ENCODE assay signal across 24 mouse cellular contexts in genomic region chr16:9900196-9900595, GRCm38 (mm10).
"Had no signal": no experiment of that assay in that cellular context is flagged by ENCODE, and none has a peak within 500 bp of the region (broad histone marks: within the 10 kb centered on the region; RNA-seq: fewer than 3 reads in every experiment).

No protein-coding gene starts in this region.

- DNase-seq: kidney, postnatal 10 days; kidney, postnatal 36 days; layer of hippocampus, adult 9-11 months; liver; lung, adult 18-20 months; lung, postnatal 10 days; lung, postnatal 36 days; retina, postnatal 1 day; right cerebral cortex, postnatal 25 days; spleen, adult 18-20 months; thymus, adult 18-20 months; thymus, postnatal 4 days had no signal

- H3K4me1 ChIP-seq: kidney, embryonic 15.5 days; limb, embryonic 10.5 days; limb, embryonic 13.5 days; liver, embryonic 12.5 days; liver, embryonic 15.5 days; lung, embryonic 15.5 days; megakaryocyte, embryonic 14.5 days; midbrain, embryonic 10.5 days; midbrain, embryonic 13.5 days; neural tube, embryonic 13.5 days; stomach, embryonic 15.5 days had no signal

- H3K27me3 ChIP-seq: kidney, embryonic 15.5 days; limb, embryonic 13.5 days; liver, embryonic 12.5 days; liver, embryonic 15.5 days; lung, embryonic 15.5 days; megakaryocyte, embryonic 14.5 days; midbrain, embryonic 13.5 days; neural tube, embryonic 13.5 days; stomach, embryonic 15.5 days had no signal

- H3K4me3 ChIP-seq: kidney, embryonic 15.5 days; limb, embryonic 10.5 days; limb, embryonic 13.5 days; liver, embryonic 12.5 days; liver, embryonic 15.5 days; lung, embryonic 15.5 days; megakaryocyte, embryonic 14.5 days; midbrain, embryonic 10.5 days; midbrain, embryonic 13.5 days; myocyte; neural tube, embryonic 13.5 days; stomach, embryonic 15.5 days had no signal

- H3K27ac ChIP-seq: kidney, embryonic 15.5 days; limb, embryonic 10.5 days; limb, embryonic 13.5 days; liver, embryonic 12.5 days; liver, embryonic 15.5 days; lung, embryonic 15.5 days; midbrain, embryonic 10.5 days; midbrain, embryonic 13.5 days; neural tube, embryonic 13.5 days; stomach, embryonic 15.5 days had no signal
